Mouse (Mus musculus) lung, postnatal 25 days (tissue): ENCODE data around the gene 4931422A03Rik.
"Not testable (repeated sequence)": the region's sequence is repeated elsewhere in the genome, so short reads cannot be mapped to it uniquely, and the experiment has no call there.

Experiments used
- DNase-seq: peaks from one replicate; pipeline ENCODE4 v3.0.0; 2022; ENCODE audit warnings: low spot score

4931422A03Rik gene

GRCm38 (mm10) chr2:104027458-104028138, 563 bp downstream of the 4931422A03Rik start, which contains the start of gene Fbxo3:
Gene Fbxo3, plus strand, starts transcription at chr2:104027721.
- peak; percentile 89 for DNase-seq

- no peak for DNase-seq
These were observed 3.5 kb downstream of the 4931422A03Rik start for GRCm38 (mm10) chr2:104024656-104025055.

GRCm38 (mm10) chr2:104023096-104023495, 5.1 kb downstream of the 4931422A03Rik start:
- no peak for DNase-seq

GRCm38 (mm10) chr2:104008853-104009252, 19.3 kb downstream of the 4931422A03Rik start:
- not testable (repeated sequence) for DNase-seq

- no peak for DNase-seq
These were observed 20.2 kb downstream of the 4931422A03Rik start for GRCm38 (mm10) chr2:104007793-104008519.

- DNase-seq = peak; percentile 10
These were observed 25.3 kb downstream of the 4931422A03Rik start for GRCm38 (mm10) chr2:104002711-104003413.

DNA sequence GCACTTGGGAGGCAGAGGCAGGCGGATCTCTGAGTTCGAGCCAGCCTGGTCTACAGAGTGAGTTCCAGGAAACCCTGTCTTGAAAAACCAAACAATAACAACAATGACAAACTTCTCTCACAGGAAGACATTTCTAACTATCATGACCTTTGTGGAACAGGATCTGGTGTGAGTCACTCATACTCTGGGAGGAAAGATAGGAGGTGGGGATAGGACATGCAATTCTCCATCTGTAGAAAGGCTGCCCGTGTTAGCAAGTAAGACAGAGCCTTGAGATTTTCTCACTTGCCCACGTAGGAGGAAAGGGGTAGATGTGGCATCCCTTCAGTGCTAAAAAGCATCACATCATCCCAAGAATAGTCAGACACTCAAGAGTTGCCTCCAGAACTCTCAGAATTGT, 26.3 kb downstream of the 4931422A03Rik start:
- no peak for DNase-seq

DNA sequence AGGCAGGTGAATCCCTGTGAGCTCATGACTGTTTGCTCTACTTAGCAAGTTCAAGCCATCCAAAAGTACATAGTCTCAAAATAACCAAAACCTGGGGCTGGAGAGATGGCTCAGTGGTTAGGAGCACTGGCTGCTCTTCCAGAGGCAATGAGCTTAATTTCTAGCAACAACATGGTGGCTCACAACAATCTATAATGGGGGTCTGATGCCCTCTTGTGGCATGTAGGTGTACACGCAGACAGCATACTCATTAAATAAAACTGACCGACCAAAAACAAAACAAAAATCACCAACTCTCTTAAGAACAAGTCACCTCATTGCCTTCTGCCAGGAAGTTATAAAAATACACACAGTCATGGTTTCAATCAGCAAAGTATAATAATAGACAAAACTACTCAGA, 27.1 kb downstream of the 4931422A03Rik start:
- peak; percentile 14 for DNase-seq

- DNase-seq = no peak
These were observed 35.4 kb downstream of the 4931422A03Rik start for GRCm38 (mm10) chr2:103992618-103993332.

GRCm38 (mm10) chr2:103992162-103992561, 36.0 kb downstream of the 4931422A03Rik start:
- DNase-seq = no peak

- DNase-seq = no peak
These were observed 36.9 kb downstream of the 4931422A03Rik start for GRCm38 (mm10) chr2:103991303-103991702.

DNA sequence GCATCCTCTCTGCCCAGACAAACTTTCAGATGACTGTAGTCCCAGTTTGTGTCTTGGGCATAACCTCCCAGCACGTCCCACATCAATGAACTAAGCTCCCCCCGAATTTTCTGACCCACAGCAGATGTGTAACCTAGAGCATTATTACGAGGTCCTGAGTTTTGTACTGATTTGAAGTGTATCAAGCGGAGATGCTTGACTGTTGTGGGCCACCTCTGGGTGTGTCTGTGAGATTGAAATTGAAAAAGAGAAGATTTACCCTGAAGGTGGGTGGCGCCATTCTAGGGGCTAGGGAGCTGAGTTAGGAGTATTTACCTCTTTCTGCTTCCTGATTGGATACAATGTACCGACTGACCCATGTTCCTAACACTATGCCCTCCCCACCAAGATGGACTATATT, 38.4 kb downstream of the 4931422A03Rik start:
- DNase-seq = no peak

- DNase-seq = not testable (repeated sequence)
These were observed 40.6 kb downstream of the 4931422A03Rik start for GRCm38 (mm10) chr2:103987595-103987994.

DNA sequence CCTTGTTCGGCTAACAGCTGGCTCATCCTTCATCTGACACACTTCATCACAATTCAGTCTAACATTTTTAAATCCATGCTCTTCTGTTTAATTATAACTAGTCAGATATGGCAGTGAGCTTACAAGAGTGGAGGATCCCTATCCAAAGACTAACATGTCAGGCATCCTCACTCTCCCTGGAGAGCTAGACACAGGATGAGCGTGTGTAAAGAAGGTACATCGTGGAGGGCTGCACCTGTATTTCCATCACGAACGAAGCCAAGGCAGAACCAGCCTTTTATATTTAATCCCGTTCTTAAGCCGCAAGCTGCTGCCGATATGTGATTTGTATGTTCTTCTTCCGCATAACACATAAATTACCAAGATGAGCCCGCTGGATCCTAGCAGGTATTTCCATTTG, 45.0 kb downstream of the 4931422A03Rik start:
- no peak for DNase-seq

GRCm38 (mm10) chr2:103982250-103982649, 45.9 kb downstream of the 4931422A03Rik start:
- peak; percentile 73 for DNase-seq

DNA sequence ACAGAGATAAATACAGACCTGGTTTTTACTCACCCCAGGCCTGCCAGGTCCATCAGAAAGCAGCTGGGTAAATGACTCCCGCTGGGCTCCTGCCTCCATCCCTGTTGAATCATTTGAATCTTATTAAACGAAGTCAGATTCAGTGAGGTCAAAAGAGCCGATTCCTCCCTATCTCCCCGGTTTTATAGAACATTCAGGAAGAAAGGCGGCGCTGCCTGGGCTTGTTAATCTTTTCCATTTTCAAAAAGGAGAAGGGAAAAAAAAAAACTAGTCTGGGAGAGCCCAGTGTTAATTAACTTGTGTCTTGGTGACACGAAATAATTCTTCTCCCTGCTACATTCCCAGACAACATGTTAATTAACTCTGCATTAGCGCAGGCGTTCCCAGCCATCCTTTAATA, 50.4 kb downstream of the 4931422A03Rik start:
- DNase-seq = no peak

DNA sequence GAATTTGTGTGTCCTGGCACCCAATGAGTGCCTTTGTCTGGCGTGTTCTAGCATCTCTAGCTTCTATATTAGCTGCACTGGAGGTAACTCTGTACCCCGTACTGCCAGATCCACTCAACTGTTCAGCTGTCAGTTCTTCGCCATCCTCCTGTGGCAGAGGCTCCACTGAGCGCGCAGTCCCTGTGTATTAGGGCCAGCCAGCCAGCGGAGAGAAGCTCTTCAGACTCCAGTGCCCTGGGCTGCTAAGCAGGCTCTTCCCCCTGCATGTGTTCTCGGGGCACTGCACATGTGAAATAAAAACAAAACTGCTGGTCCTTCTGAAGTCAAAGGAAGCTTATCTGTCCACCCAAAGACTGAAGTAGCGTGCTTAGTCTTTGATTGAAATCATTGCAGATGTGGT, 50.9 kb downstream of the 4931422A03Rik start:
- DNase-seq = no peak

DNA sequence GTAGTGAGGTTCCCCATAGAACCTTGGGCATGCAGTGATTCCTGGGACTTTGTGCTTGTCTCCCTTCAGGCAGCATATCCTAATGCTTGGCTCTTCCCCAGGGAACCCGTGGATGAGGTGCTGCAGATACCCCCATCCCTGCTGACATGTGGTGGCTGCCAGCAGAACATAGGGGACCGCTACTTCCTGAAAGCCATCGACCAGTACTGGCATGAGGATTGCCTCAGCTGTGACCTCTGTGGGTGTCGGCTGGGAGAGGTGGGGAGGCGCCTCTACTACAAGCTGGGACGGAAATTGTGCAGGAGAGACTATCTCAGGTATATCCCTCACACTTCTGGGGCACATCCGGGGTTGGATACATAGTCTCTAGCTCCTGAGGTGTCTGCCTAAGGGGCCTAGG, 52.3 kb downstream of the 4931422A03Rik start:
- no peak for DNase-seq

DNA sequence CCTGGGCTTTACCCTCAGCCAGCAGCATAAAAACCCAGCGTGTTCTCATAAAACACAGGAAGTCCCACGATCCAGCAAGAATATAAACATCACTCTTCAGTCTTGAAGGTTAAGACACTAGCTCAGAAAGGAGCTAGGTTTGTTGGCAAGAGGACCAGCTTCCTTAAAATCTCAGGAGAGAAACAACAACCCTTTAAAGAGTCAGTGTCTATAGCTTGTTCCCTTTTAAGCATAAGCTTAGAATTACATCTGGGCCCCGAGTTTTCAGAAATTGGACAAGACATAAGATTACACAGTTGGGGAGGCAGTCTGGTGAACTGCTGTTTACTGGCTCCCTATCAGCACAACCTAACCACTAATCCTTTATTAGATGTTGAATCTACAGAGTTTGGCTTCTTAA, 56.3 kb downstream of the 4931422A03Rik start:
- no peak for DNase-seq

GRCm38 (mm10) chr2:103970791-103971649, 57.1 kb downstream of the 4931422A03Rik start:
- DNase-seq = no peak
